Mouse (Mus musculus): ENCODE measurements at regions not wholly inside any gene's neighbourhood (a gene's known extent, or its start where the extent isn't known, plus 50 kb on each side); places are given as distances from the start of the nearest gene placed in this dataset.

DNA sequence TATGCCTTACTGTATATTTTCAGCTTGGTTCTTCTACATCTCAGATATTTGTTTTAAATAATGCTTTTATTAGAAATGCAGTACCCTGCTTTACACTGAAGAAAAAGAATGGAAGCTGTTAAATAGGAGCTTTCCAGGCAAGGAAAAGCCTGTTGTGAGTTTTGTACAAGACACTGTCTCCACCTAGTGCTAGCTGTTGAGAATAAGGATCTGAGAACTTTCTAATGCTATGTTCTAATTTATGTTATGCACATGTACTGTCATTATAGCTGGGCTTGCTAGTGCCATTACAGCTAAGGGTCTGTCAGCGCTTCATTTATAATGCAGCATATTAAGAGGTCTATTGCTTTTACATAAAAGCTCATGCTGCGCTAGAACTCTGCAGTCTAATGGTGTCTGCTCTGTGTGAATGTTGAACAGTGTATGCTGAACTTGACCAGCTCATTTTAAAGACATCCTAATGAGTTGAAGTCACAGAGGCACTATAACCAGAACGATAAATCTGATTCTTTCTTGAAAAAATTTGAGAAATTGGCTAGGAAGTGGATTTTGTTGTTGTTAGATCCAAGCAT is 315.4 kb upstream of the Dnajc24 start:
- WGBS = 80% methylated on average over 3 of the region's 3 CpGs

GRCm38 (mm10) chr2:106346781-106347180 is 343.4 kb upstream of the Dnajc24 start:
- Histone ChIP-seq H3K4me2 (no peak overlapping the region), H3K27me3 (replicated peaks) (no peaks in the 10 kb centered on the region), H3K4me1 (no peaks in the 10 kb centered on the region), H3K9me3 (no peaks in the 10 kb centered on the region), H3K27ac (no peak overlapping the region), H3K9ac (no peak overlapping the region), H3K4me3 (replicated peaks) (no peak overlapping the region), H3K36me3 (no peaks in the 10 kb centered on the region)
- WGBS = 53% methylated on average over 6 of the region's 6 CpGs
- no peak for ATAC-seq (ENCODE audit: insufficient read depth, low FRiP score, low read depth)

More for the DNA sequence above, 315.4 kb upstream of the Dnajc24 start:
- Histone ChIP-seq H3K4me2 (no peak overlapping the region), H3K9ac (no peak overlapping the region), H3K4me3 (replicated peaks) (no peak overlapping the region), H3K4me1 (no peaks in the 10 kb centered on the region), H3K36me3 (no peaks in the 10 kb centered on the region), H3K27me3 (replicated peaks) (no peaks in the 10 kb centered on the region), H3K27ac (no peak overlapping the region), H3K9me3 (no peaks in the 10 kb centered on the region)
- no peak for ATAC-seq (ENCODE audit: insufficient read depth, low FRiP score, low read depth)

GRCm38 (mm10) chr2:106347249-106347648 is 343.9 kb upstream of the Dnajc24 start:
- no peak overlapping the region for H3K4me3 ChIP-seq (replicated peaks)
- no peaks in the 10 kb centered on the region for H3K27me3 ChIP-seq (replicated peaks)
- no peak for ATAC-seq (ENCODE audit: insufficient read depth, low FRiP score, low read depth)
- H3K27ac ChIP-seq = no peak overlapping the region
- 77% methylated on average over 7 of the region's 7 CpGs for WGBS
- H3K4me1 ChIP-seq = no peaks in the 10 kb centered on the region
- H3K36me3 ChIP-seq = no peaks in the 10 kb centered on the region
- H3K9ac ChIP-seq = no peak overlapping the region
- no peak overlapping the region for H3K4me2 ChIP-seq
- no peaks in the 10 kb centered on the region for H3K9me3 ChIP-seq

DNA sequence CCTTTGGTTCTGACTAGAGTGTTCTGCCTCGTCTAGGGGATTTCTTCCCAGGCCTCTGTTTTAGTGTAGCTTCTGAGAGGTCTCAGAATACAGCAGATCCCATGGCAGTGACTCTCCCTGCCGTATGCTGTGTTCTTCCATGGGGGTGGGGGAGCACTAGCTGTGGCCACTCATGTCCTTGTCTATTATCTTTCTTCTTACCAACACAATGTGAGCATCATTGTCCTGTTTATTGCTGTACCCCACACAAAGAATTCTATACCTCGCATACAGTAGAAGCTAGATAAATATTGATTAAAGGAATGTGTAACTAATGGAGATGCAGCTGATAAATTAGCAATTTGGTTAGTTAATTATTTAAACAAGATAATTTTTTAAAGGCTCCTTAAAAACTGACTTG is 337.5 kb upstream of the Mpped2 start:
- Histone ChIP-seq H3K36me3 (no peaks in the 10 kb centered on the region), H3K9ac (no peak overlapping the region), H3K9me3 (no peaks in the 10 kb centered on the region), H3K4me2 (no peak overlapping the region), H3K27me3 (replicated peaks) (no peaks in the 10 kb centered on the region), H3K4me1 (no peaks in the 10 kb centered on the region), H3K27ac (no peak overlapping the region), H3K4me3 (replicated peaks) (no peak overlapping the region)
- ATAC-seq (ENCODE audit: insufficient read depth, low FRiP score, low read depth) = no peak
- 66% methylated on average over 3 of the region's 3 CpGs for WGBS

DNA sequence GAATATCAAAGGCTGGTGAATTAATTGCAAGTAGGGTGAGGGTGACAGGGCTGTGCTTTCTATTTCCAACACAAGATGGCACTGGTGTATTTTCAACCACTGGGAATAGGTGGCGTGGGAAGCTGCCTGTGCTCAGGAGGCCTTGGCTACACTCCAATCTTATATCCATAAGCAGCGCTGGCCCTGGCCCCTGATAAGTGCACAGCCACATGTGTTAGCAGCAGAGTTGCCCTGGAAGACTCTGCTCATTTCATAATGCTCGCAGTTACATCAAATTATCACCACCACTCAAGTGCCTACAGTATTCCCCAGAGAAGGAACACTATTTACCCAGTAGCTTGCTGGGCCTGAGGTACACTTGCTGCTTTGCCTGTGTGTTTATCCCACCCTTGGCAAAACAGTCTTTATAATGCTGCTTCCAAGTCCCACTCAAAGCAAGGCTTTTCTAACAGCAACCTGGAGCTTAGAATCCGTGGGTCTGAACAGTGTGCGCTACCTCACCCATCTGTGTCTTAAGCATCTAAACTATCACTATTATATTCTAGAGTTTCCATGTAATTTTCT is 337.0 kb upstream of the Mpped2 start:
- no peaks in the 10 kb centered on the region for H3K4me1 ChIP-seq
- no peak overlapping the region for H3K4me2 ChIP-seq
- H3K27ac ChIP-seq = no peak overlapping the region
- no peaks in the 10 kb centered on the region for H3K27me3 ChIP-seq (replicated peaks)
- H3K9ac ChIP-seq = no peak overlapping the region
- peak; percentile 91 for ATAC-seq (ENCODE audit: insufficient read depth, low FRiP score, low read depth)
- H3K4me3 ChIP-seq (replicated peaks) = no peak overlapping the region
- WGBS = 36% methylated on average over 5 of the region's 5 CpGs
- no peaks in the 10 kb centered on the region for H3K9me3 ChIP-seq
- no peaks in the 10 kb centered on the region for H3K36me3 ChIP-seq

- Histone ChIP-seq H3K9me3 (no peaks in the 10 kb centered on the region), H3K27ac (no peak overlapping the region), H3K4me3 (replicated peaks) (no peak overlapping the region), H3K36me3 (no peaks in the 10 kb centered on the region), H3K9ac (no peak overlapping the region), H3K4me1 (no peaks in the 10 kb centered on the region), H3K27me3 (replicated peaks) (no peaks in the 10 kb centered on the region), H3K4me2 (no peak overlapping the region)
- WGBS = 83% methylated on average over 5 of the region's 5 CpGs
- ATAC-seq (ENCODE audit: insufficient read depth, low FRiP score, low read depth) = no peak
Measured at GRCm38 (mm10) chr2:106368641-106369040, 324.4 kb upstream of the Mpped2 start.

DNA sequence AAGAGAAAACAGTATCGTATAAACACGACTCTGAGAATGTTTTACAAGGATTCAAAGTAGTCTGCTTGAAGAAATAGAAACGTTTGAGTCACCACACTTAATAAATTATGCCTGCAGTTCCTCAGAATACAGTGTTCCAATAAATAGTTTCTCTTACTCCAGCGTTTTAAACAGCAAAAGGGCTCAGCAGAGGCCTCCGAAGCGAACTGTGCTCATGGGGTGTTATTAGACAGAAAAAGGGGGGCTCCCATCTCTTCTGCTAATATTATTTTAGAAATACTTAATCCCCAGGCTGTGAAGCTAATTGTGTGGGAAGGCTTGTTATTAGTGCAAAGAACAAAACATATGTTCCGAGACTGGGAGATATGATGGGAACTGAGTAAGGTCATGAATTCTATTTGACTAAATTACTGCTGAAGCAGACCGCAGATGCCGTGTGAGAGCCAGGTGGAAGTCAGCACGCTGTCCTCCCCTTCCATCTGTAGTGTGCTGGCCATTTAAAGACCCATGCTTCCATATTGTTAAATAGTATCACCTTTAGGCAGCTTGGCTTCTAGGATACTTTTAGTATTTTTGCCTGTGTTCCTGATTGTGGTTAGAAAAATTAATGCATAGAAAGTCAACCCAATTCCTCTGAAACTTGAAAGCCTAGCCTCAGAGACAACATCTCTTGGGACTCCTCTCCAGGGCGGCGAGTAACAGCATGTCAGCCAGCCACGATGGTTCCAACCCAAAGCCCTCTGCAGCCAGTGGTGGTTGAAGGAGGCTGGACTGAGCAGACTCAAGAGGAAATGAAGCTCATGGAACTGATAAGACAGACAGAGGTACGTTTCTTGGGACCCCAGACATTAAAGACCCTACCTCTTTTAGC is 309.4 kb upstream of the Mpped2 start:
- H3K27ac ChIP-seq = no peak overlapping the region
- no peak for ATAC-seq (ENCODE audit: insufficient read depth, low FRiP score, low read depth)
- no peaks in the 10 kb centered on the region for H3K27me3 ChIP-seq (replicated peaks)
- no peaks in the 10 kb centered on the region for H3K36me3 ChIP-seq
- H3K4me3 ChIP-seq (replicated peaks) = no peak overlapping the region
- no peak overlapping the region for H3K9ac ChIP-seq
- no peaks in the 10 kb centered on the region for H3K9me3 ChIP-seq
- 62% methylated on average over 14 of the region's 14 CpGs for WGBS
- no peak overlapping the region for H3K4me2 ChIP-seq
- no peaks in the 10 kb centered on the region for H3K4me1 ChIP-seq

- 83% methylated on average over 5 of the region's 5 CpGs for WGBS
Measured at GRCm38 (mm10) chr2:106384286-106384595, 308.8 kb upstream of the Mpped2 start.

GRCm38 (mm10) chr2:106384842-106385241 is 308.2 kb upstream of the Mpped2 start:
- no peak overlapping the region for H3K4me3 ChIP-seq (replicated peaks)
- H3K36me3 ChIP-seq = no peaks in the 10 kb centered on the region
- ATAC-seq (ENCODE audit: insufficient read depth, low FRiP score, low read depth) = no peak
- no peaks in the 10 kb centered on the region for H3K27me3 ChIP-seq (replicated peaks)
- H3K4me1 ChIP-seq = no peaks in the 10 kb centered on the region
- no peak overlapping the region for H3K27ac ChIP-seq
- no peak overlapping the region for H3K9ac ChIP-seq
- WGBS = 77% methylated on average over 3 of the region's 3 CpGs
- H3K4me2 ChIP-seq = no peak overlapping the region
- no peaks in the 10 kb centered on the region for H3K9me3 ChIP-seq

More at GRCm38 (mm10) chr2:106384286-106384595, 308.8 kb upstream of the Mpped2 start:
- ATAC-seq (ENCODE audit: insufficient read depth, low FRiP score, low read depth) = no peak
- Histone ChIP-seq H3K36me3 (no peaks in the 10 kb centered on the region), H3K9me3 (no peaks in the 10 kb centered on the region), H3K4me1 (no peaks in the 10 kb centered on the region), H3K4me2 (no peak overlapping the region), H3K27ac (no peak overlapping the region), H3K27me3 (replicated peaks) (no peaks in the 10 kb centered on the region), H3K4me3 (replicated peaks) (no peak overlapping the region), H3K9ac (no peak overlapping the region)

- WGBS = 44% methylated on average over 6 of the region's 6 CpGs
- no peak for ATAC-seq (ENCODE audit: insufficient read depth, low FRiP score, low read depth)
- no peaks in the 10 kb centered on the region for H3K4me1 ChIP-seq
- no peaks in the 10 kb centered on the region for H3K36me3 ChIP-seq
- H3K27ac ChIP-seq = no peak overlapping the region
- H3K4me3 ChIP-seq (replicated peaks) = no peak overlapping the region
- H3K4me2 ChIP-seq = no peak overlapping the region
- H3K27me3 ChIP-seq (replicated peaks) = no peaks in the 10 kb centered on the region
- no peak overlapping the region for H3K9ac ChIP-seq
- H3K9me3 ChIP-seq = no peaks in the 10 kb centered on the region
Measured at GRCm38 (mm10) chr2:106412158-106412557, 280.9 kb upstream of the Mpped2 start.

- Histone ChIP-seq H3K4me2 (no peak overlapping the region), H3K9me3 (no peaks in the 10 kb centered on the region), H3K36me3 (no peaks in the 10 kb centered on the region), H3K9ac (no peak overlapping the region), H3K27ac (no peak overlapping the region), H3K4me3 (replicated peaks) (no peak overlapping the region), H3K27me3 (replicated peaks) (no peaks in the 10 kb centered on the region), H3K4me1 (no peaks in the 10 kb centered on the region)
- ATAC-seq (ENCODE audit: insufficient read depth, low FRiP score, low read depth) = no peak
- WGBS = 74% methylated on average over 7 of the region's 7 CpGs
Measured at GRCm38 (mm10) chr2:106415474-106416019, 277.5 kb upstream of the Mpped2 start.

GRCm38 (mm10) chr2:106418181-106418580 is 274.9 kb upstream of the Mpped2 start:
- no peak for ATAC-seq (ENCODE audit: insufficient read depth, low FRiP score, low read depth)
- no peak overlapping the region for H3K9ac ChIP-seq
- H3K4me2 ChIP-seq = no peak overlapping the region
- H3K9me3 ChIP-seq = no peaks in the 10 kb centered on the region
- no peak overlapping the region for H3K27ac ChIP-seq
- no peaks in the 10 kb centered on the region for H3K27me3 ChIP-seq (replicated peaks)
- no peaks in the 10 kb centered on the region for H3K36me3 ChIP-seq
- 80% methylated on average over 2 of the region's 2 CpGs for WGBS
- no peak overlapping the region for H3K4me3 ChIP-seq (replicated peaks)
- H3K4me1 ChIP-seq = no peaks in the 10 kb centered on the region
